Mouse (Mus musculus) left cerebral cortex, postnatal 14 days (tissue): ENCODE results near the gene Mcf2l. TPM values are rescaled to one million over a fixed set of nuclear protein-coding genes. Genes with fewer than 3 reads are reported as not detected.
A peak's percentile ranks its signal among the peaks of the same experiment; 100 is the strongest.

Experiments used
- DNase-seq, 2 experiments: peaks; one replicate each; pipeline ENCODE4 v3.0.0; 2021 to 2022; ENCODE audit warnings: low spot score in 2 of 2, mixed read lengths in 1 of 2
- intact Hi-C: fragments of 180-260 bp; cut with DNase I; formaldehyde crosslinking; loops from one replicate; pipeline ENCODE4 v1.15.1; 2025
- total RNA-seq, 2 experiments: library from RNA; stranded (reverse); gene quantifications; 2 replicates each; pipeline ENCODE4 v1.2.3; 2021

The Mcf2l gene
- total RNA-seq, 2 experiments from 2014 or later: 249 to 271 TPM

DNA sequence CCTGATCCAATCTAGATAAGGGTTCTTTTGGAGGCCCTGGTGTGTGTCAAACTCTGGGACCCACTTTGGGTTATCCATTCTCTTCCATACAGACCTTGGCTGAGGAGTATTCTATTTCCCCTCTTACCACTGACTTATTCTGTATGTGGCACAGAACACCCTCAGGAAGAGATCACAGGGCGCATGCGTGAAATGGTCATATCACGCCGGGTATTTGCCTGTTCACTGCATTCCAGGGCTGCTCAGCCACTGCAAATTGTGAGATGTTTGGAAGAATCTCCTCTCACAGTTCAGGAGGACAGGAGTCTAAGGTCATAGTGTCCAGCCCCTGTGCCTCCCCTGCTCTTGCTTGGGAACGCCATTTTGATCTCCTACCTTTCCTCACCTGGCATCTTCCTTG is 3.0 kb upstream of the Mcf2l start:
- intact Hi-C loops: no loop called here
- no peak for DNase-seq

DNA sequence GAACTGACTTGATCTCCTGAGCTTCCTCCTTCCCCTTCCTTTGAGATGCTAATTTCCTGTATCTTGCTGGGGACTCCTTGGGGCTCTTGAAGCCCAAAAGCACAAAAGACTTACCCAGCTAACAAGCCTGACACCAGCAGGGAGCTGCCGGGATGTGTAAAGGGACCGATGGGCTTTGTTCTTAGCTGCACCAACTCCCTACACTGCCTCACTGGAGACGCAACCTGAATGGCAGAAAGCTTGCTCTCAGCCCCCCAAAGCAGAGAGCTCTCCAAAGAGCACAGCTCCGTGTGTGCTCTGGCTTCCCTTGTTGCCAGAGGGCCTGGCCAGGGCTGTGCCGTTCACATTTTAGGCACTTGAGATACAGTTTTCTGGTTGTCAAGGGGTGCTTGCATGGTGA is 2.1 kb upstream of the Mcf2l start:
- DNase-seq: no peak
- intact Hi-C loops: no loop called here

DNA sequence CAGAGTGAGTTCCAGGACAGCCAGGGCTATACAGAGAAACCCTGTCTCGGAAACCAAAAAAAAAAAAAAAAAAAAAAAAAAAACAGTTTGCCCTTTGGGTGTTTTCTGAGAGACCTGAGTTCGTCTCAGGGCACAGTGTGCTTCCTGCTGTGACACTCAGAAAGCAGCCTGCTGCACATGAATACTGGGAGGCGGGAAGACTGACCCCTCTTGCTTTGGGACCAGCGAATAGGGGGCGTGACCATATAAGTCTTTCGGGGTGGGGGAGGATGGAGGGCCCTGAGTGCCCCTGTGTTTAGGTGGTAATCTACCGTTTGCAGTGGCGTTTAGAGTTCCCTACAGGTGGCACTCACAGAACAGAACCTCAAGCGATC is 636 bp upstream of the Mcf2l start:
- DNase-seq: no peak
- intact Hi-C loops: no loop called here

DNA sequence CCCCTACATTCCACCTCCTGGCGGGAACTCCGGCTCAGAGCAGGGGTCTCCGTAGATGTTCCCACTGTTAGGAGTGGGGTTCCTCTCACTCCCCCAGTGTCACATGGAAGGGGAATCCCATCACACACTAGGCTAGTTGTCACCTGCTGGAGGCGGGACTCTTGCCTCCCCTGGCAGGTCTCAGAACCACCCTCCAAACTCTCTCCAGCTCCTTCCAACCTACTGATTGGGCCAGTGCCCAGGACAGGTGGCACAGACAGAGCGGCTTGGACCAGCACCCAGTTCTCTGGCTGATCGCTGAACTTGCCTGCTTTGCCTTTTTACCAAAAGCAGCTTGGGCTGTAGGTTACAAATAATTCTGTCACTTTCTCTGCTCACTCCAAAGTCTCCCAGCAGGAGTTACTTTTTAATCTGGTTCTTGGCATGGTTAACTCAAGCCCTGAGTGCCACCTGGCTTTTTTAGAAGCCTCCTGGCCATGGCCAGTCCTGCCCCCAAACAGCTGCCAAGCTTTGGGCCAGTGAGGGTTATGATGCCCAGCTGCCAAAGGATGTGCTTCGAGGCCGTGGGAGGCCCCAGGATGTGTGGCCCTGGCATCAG is 687 bp downstream of the Mcf2l start:
- intact Hi-C loops: no loop called here
- DNase-seq: peak in 1 of 2 experiments; percentile 28

DNA sequence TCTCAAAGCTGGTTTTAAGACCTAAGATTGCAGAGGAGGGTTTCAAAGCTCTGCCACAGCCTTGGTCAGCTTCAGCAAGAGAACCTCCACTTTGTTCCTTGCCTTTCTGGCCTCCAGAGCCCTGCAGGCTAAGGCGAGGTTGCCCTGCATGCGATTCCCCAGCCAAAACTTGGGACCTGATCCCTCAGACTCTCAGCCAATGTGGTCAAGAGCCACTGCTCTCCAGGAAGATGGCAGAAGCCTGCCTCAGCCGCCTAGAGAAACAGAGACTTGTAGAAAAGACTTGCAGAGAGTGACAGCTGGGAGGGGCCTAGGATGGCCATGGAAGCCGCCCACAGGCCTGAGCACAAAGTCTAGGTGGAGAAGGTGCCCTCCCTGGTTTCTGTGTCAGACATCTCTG is 1.4 kb downstream of the Mcf2l start:
- DNase-seq: no peak

DNA sequence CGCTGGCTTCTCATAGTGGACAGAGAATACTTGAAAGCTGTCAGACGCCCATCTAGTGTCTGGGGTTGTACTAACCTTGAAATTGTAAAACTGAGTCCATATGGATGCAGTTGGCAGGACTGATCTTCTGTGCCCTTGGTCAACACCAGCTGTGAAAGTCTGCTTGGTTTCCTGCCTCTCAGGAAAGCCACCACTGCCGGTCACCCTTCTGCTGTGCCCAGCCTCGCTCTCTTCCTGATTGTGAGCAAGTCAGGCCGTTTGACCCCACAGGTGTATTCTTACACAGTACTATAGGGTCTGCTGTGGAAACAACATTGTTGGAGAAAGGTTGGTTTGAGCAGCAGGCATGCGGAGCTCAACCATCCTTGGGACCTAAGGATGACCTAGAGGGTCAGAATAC is 3.5 kb downstream of the Mcf2l start:
- DNase-seq: no peak
- intact Hi-C loops: no loop called here

More for the DNA sequence above, 1.4 kb downstream of the Mcf2l start:
- intact Hi-C loops: no loop called here

DNA sequence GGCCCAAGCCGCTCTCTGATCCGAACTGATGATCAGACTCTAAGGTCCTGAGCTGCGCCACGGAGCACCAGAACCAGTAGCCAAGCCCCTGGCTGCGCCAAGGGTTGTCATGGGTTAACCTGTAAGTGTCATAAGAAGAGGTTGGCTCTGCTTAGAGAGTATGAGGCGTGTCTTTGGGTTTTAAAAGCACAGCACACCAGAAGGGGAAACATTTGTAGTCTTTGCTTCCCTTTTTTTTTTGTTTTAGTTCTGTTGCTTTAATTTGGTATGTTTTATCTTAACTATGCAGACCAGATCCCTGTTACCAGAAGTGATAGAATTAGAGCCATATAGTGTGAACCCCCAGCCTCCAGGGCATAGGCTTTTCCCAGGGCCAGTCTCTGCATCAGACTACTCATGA is 6.6 kb downstream of the Mcf2l start:
- no peak for DNase-seq
- intact Hi-C loops: no loop called here

DNA sequence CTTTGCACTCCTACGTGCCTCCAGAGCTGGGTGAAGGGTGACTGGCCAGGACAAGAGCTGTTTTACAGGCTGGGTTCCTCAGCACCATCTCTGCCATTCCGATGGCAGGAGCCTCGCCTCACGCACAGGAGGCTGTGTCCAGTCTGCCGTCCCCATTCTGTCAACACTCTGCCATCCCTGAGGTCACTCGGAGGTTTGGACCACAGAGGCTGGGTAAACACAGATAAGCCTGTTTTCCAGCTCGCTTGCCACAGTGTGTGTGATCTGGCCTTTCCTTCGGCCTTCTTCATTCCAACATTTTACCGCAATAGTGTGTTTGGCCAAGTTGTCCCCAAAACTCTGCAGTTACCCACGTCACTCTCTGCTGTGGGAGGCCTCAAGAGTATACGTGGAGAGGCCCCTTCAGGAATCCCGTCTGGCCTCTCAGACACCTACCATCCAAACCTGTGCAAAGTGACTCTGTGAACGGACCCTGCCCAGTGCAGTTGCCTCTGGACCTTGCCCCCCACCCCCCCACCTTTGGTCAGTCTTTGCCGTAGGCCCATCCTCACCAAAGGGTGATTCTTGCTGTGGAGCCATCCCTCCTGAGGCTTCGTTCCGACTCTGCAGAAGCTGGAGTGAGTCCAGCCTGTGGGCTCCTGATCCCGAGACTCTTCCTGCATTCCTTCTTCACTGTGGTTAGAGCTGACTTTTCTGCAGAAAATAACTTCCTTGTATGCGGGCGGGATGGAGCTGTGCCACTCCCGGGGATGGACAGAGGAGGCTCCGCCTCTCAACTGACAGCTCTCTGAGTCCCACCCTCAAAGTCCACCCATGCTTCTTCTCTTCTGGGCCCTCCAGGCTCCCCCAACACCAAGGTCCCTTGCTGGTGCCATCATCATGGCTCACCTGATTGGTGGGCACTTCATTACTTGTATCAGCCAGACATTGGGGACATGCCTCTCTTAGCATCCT is 9.7 kb downstream of the Mcf2l start:
- intact Hi-C loops: no loop called here
- no peak for DNase-seq

DNA sequence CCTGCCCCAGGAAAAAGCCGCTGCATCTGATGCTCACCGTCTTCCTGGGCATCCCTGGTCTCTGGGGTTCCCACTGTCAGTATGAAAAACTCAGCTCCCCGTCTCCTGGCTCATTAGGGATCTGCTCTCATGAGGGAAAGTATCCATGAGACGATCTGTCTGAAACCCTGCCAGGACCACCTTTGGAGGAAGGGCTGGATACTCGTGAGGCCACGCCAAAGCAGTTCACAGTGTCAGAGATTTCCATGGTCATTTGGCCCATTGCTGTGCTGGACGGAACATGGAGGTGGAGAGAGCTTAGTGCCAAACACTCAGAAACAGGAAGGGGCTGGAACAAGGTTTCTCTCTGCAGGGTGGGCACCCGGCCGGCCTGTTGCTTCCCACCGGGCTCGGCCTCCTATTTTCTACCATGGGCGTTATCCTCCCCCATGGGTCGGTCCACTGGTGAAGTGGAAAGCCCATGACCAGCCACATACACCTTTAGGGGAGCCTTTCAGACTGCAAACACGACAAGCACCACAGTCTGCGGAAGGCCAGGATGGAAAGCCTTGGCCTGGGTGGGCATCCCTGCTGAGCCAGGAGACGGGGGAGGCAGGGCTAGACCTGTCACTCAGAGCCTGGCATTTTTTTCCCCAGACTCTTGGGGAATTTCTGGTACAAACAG is 14.3 kb downstream of the Mcf2l start:
- DNase-seq: no peak
- intact Hi-C loops: no loop called here

DNA sequence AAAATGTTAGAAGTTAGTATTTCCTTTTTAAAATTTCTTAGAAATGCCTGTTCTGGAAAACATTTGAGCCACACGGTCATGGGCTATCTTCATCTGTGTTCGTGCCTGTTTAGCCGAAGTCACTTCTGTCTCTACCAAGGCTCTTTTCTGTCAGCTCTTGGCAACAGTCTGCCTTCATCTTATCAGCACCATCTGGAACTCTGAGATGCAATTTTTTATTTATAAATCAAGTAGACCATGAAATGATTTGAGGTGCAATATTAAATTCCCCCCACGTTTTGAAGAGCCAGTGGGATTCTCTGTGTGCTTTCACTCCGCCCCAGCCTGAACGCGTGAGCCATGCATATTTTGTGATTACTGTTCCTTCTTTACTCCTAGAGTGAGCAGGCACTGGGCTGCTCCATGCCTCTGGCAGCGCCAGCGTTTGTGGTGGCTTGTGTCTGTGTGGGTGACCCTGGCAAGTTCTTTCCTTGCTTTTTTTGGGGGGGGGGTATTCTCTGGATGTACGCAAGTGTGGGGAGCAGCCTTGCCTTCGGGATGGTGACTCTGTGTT is 15.5 kb downstream of the Mcf2l start:
- DNase-seq: no peak
- intact Hi-C loops: no loop called here

DNA sequence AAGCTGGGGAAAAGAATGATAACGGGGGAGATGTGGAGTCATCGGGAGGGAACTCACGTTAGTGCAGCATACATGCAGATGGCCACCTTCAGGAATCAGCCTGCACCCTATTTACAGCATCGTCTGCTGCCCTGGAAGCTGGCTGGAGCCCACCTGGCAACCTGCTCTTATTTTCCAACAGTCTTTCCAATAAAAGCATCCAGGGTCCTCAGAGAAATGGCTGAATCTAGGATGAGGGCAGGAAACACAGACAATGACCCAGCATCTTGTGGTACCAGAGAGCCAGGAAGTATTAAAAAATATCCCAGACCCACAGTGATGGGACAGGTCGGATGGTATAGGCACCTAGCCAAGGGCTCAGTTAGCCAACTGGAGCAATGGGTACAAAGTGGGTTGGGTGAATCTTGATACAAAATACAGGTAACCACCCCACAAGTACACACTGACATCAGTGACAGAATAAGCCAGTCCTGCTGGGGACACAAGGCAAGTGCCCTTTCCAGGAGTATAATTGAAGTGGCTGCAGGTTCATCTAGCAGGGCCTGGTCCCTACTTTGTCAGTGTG is 19.4 kb downstream of the Mcf2l start:
- DNase-seq: no peak
- intact Hi-C loops: loop anchor here (10.0 kb wide), 1 partner anchor 212 kb away; the partner anchor contains the start of genes Cul4a and Pcid2

DNA sequence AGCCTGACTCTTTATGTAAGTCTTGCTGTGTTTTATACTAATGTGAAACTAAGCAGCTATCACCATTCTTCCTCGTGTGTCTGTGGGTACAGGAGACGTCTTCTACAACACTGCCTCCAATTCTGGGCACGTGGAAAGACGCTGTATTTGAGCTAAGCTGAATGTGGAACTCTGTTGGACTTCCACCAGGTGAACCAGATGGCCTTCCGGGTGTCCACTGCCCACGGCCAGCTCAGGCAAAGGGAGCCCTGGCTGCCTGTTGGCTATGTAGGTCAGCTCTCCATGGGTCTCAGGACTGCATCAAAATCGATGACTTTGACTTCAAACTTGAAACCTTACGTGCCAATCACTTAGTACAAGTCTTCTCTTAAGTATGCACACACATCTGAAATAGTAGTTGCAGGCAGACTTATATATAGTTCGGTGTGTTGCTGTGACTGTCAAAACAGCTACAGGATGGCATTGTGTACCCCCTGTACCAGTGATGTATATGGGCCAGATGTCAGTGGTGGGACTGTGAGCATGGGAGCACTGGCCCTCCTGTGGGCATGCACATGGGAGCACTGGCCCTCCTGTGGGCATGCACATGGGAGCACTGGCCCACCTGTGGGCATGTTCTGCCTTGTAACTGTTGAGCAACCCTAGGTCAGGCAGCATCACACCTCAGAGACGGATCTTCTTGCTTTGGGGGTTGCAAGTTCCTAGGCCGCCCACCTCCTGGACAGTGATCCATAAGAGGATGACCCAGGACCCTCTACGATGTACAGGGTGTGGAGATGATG is 20.4 kb downstream of the Mcf2l start:
- intact Hi-C loops: loop anchor here (10.0 kb wide), 1 partner anchor 211 kb away; the partner anchor contains the start of genes Cul4a and Pcid2
- no peak for DNase-seq

DNA sequence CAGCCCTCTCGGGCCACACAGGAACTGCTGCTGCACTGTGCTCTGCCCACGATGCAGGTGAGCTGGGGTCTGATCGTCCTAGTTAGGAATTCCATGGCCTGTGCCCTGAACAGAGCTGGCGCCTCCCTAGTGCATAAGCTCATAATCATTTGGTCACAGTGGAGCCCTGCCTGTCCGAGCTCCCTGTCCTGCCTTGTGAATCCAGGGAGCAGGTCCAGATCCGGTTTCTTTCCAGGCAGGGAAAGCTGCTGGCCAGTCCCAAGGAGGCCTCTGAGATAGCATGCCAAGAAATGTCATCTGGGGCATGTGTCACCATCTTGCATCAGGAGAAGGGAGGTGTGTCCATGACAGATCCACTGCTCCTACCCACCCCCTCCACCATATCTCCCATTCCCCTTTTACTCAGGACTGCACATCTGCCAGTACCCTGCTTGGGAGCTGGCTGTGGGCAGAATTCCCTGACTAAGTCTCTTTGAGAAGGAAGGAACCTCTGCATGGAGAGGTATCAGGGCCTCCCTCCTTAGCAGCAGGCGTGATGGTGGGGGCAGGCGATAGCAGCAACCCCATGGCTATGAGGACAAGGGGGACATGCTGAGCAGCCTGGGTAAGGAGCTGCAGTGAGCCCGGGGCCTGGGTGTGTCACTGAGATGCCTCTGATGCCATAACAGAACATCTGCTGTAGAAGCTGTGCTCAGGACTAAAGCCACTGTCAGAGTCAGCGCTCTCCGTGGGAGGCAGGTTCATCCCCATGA is 21.4 kb downstream of the Mcf2l start:
- no peak for DNase-seq
- intact Hi-C loops: loop anchor here (10.0 kb wide), 1 partner anchor 210 kb away; the partner anchor contains the start of genes Cul4a and Pcid2

DNA sequence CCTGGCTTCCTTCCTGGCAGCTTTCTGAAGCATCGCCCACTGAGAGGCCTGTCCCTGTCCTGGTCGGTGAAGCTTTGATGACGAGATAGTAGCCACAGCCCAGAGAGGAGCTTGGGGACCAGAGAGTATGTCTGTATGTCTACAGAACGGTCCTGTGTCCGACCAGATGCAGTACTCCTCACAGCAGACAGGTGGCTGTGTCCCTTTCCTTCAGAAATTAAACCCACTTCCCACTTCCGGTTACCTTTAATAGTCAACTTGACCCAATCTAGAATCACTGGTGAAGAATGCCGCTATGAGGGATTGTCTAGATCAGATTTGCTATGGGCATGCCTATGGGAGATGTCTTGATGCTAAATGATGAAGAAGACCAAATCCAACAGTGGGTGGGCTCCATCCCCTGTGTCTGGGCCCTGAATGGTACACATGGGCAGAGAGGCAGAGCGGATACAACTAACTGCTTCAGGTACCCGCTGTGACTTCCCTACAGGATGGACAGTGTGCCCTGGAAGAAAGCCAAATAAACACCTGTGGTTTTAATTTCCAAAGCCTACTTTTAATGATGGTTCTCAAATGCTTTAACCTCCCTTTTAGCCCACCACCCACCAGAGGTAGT is 22.0 kb downstream of the Mcf2l start:
- intact Hi-C loops: loop anchor here (2.0 to 10.0 kb wide), 2 partner anchors 91 to 209 kb away; partner anchors contain the start of genes Cul4a and Pcid2

DNA sequence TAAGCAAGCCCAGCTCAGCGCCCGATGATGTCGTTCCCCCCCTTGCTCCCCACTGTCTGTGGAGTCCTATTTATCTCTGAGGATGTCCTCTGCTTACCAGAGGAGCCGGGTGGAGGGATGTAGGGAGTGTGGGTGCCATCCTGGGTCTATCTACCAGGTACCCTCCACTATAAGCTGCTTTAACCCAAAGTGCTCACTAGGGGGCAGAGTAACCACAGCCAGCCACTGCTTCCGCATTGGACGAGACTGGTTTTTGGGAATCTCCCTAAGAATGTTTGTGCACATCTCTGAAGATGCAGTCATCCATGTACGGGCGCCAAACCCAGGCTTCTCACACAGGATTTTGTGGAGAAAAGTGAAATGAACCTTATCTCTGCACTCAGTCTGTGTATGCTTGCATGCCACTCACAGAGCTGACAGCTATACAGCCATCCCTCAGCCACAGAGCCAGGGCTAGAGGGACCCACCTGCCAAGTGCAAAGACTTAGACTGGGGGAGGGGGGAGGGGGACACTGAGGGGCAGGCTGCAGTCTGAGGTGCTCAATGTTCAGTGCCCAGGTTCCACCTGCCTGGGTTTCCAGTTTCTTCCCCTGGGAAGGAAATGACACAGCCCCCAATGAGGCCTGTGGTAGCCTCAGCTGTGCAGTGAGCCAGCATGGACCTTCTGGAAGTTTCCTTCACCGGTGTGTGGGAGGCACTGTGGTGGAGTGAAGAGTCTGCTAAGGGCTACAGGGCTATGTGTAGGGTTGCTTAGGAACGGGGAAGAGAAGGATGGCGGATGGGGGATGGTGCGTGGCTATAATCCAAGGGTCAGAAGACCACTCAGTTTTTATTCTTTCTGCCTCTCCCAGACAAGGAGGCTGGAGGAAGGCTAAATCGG is 23.1 kb downstream of the Mcf2l start:
- intact Hi-C loops: loop anchor here (2.0 to 10.0 kb wide), 2 partner anchors 90 to 208 kb away; partner anchors contain the start of genes Cul4a and Pcid2
- DNase-seq: peak; percentile 77 to 79

More for the DNA sequence above, 22.0 kb downstream of the Mcf2l start:
- no peak for DNase-seq

DNA sequence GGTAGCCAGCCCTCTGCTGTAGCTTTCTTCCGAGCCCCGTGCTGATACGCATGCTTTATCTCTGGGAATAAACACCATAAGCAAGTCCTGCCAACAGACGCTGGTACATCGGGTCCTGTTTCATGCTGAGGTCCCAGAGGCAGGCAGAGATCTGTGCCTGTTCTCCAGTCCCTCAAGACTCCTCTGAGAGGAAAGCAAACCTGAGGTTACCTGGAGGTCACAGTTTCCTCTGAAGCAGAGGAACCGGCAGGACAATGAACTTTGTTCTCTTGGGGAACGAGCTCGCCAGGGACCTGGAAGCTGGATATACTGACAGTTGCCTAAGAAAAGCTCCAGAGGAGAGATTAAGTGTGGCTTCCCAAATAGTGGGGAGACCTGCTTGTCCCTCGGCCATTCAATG is 24.2 kb downstream of the Mcf2l start:
- intact Hi-C loops: loop anchor here (2.0 to 10.0 kb wide), 2 partner anchors 89 to 207 kb away; partner anchors contain the start of genes Cul4a and Pcid2
- DNase-seq: no peak
